Mouse (Mus musculus) liver, adult 2 months (tissue): Measurements from ENCODE around the gene Mtcl1.

Experiments
- CTCF ChIP-seq: fragments of 200-500 bp; IDR thresholded peaks from 2 replicates; pipeline ENCODE4 v1.5.1; 2011; ENCODE audit warnings: low read depth, low read length, control low read depth
- POLR2A ChIP-seq: fragments of 200-500 bp; IDR thresholded peaks from 2 replicates; pipeline ENCODE4 v1.6.1; 2011; ENCODE audit warnings: low read length, control low read depth; ENCODE audit not compliant: insufficient read depth; ENCODE audit errors: extremely low read depth

DNA sequence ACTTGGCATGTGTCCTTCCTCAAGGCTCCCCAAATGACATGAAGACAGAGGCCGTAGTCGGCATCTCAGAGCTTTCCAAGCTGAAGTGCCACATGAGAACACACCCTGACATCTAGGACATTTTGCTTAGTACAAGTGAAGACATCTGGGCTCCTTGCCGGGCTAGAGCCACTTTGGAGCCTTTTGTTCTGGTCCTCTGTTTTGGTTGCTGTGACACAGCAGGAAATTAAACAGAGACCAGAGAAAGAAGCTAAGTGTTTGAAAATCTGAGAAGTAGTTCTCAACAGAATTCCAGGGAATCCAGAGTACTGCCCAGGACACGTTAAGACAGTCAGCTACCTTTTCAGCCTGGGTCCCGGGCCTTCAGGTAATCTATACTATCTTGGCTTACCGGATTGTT, 68.2 kb downstream of the Mtcl1 start:
- TF ChIP-seq CTCF (no peak), POLR2A (no peak)
